Mouse (Mus musculus): ENCODE measurements at regions not wholly inside any gene's neighbourhood (a gene's known extent, or its start where the extent isn't known, plus 50 kb on each side); places are given as distances from the start of the nearest gene placed in this dataset.

- TF ChIP-seq CTCF (IDR thresholded peaks at IDR 0.05; ENCODE audit: low read depth), result no peak
- TF ChIP-seq EP300 (IDR thresholded peaks at IDR 0.05; ENCODE audit: low read depth), result no peak
These were observed 69.4 kb upstream of the Slco6d1 start for GRCm38 (mm10) chr1:98351530-98351929.
